Mouse (Mus musculus) layer of hippocampus, postnatal 14 days (tissue): ENCODE measurements around the gene Arhgap33. TPM values are rescaled to one million over a fixed set of nuclear protein-coding genes. Genes with fewer than 3 reads are reported as not detected.
A peak's percentile ranks its signal among the peaks of the same experiment; 100 is the strongest.

Experiments used
- DNase-seq, 2 experiments: peaks; one replicate each; pipeline ENCODE4 v3.0.0; 2021 to 2022; ENCODE audit warnings: low spot score in 2 of 2, mixed read lengths in 1 of 2
- total RNA-seq, 2 experiments: library from RNA; stranded (reverse); gene quantifications; 2 replicates each; pipeline ENCODE4 v1.2.3; 2021

The Arhgap33 gene
- total RNA-seq, 2 experiments from 2014 or later = 160 to 163 TPM

DNA sequence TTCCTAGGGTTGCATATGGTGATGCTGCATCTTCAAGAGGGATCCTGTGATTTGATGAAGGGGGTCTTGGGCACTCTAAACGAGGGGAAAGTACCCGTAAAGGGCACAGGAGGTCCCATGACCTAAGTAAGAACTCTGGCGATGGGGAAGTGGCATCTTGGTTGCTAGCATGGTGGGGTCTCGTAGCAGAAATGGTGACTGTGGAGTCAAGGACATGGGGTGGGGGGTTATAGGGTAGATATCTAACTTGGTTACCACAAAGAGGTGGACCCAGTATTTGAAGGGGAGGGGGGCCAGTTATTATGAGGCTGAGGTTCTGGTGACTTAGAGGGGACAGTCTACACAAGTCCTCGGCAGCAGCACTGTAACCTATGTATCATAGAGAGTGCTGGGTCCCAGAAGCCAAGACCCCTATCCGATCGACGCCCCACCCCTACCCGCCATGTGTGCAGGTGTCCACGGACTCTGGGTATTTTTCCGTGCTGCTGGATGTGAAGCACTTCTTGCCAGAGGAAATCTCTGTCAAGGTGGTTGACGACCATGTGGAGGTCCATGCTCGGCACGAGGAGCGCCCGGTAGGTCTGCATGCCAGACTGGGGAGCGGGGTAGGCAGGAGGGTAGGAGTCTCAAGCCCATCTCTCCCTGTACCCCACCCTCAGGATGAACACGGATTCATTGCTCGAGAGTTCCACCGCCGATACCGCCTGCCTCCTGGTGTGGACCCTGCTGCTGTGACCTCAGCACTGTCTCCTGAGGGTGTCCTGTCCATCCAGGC is 19.1 kb upstream of the Arhgap33 start:
- DNase-seq = no peak

GRCm38 (mm10) chr7:30553021-30553589 is 18.2 kb upstream of the Arhgap33 start:
- DNase-seq = no peak

DNA sequence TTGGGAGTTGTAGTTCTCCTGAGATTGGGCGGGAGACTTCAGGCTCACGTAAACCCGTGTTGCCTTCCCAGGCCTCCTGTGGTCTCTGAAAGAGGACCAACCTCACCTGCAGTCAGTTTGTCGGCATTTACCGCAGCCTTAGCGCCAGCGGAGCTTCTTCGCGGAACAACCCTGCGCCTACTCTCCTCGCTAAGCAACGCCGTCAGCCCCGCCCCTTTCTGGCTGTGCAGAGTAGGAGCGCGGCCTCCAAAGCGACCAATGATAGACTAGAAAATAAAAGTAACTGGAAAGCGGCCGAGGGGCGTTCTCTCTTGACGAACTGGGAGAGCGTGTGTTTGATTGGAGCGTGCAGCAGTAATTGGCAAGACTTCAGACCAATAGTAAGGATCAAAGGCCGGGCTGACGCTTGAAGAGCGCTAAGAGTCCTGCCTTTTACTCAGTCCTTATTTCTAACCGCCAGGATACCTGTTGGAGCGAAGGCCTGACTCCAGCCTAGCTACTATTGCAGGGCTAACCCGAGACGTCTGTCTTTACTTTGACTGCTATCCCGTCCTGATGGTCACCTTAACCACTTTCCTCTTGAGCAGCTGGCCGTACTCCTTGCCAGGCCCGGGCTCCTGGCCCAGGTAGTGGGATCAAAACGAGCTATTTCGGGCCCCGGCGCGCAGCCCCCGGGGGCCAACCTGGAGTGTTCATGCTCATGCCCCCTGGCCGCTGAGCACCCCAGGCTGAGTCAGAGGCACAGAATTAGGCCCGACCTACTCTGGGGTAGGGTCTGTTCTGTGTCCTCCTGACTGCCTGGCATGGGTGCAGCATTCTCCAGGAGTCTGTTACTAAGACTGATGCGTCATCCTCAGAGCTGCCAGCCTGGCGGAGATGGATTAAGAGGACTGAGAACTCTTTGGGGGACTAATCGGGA is 17.5 kb upstream of the Arhgap33 start, which contains the start of the genes Hspb6 and Proser3:
Gene Hspb6 (plus strand): TSS at position 77 of the 919 bp plus-strand sequence.
Gene Proser3 (minus strand): TSS at position 198 of the 919 bp plus-strand sequence.
- DNase-seq = peak; percentile 97 to 99

DNA sequence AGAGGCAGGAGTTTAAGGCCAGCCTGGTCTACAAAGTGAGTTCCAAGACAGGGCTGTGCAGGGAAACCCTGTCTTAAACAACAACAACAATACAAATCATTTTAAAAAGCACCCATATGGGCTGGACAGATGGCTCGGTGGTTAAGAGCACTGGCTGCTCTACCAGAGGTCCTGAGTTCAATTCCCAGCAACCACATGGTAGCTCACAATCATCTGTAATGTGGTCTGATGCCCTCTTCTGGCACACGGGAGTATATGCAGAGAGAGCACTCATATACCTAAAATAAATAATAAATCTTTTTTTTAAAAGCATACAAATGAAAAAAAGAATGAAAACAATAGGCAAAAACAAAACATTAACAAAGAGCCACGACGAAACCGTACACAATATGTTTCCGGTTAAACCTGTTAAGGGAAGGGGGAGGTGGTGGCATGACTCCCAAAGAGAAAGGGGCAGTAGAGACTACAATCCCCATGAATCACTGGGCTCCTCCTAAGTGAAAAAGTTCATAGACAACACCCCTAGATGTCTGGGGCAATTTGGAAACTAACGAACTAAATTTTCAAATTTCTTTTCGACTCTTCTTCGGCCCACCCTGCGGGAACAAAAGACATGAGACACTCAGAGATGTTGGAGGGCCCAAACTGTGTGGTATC is 16.7 kb upstream of the Arhgap33 start:
- no peak for DNase-seq

GRCm38 (mm10) chr7:30550603-30551002 is 15.7 kb upstream of the Arhgap33 start:
- DNase-seq = no peak

DNA sequence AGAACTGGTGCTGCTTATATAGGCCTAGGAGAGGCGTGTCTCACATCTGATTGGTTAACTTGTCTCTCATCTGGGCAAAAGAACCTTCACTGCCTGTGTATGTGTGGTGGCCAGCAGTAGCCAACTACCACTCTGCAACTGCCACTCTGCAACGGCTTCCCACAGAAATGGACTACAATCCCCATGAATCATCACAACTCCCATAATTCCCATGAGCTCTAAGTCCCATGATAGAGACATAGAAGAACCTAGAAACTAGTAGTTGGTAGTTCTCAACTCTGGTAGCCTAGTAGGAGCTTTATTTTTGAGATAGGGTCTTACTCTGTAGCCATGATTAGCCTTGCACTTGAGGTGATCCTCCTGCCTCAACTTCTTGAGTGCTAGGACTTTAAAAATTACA is 15.0 kb upstream of the Arhgap33 start:
- DNase-seq = no peak

DNA sequence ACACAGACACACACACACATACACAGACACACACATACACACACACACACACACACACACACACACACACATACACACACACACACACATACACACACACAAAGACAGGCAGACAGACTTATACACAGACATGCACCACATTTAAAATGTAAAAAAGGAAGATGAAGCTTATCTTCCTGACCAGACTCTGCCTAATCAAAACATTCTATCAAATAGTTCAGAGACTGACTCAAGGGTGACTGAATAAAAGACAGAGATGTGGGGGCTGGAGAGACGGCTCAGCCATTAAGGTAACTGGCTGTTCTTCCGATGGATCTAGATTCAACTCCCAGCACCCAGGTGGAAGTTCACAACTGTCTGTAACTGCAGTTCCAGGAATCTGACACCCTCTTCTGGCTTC is 9.5 kb upstream of the Arhgap33 start:
- no peak for DNase-seq

DNA sequence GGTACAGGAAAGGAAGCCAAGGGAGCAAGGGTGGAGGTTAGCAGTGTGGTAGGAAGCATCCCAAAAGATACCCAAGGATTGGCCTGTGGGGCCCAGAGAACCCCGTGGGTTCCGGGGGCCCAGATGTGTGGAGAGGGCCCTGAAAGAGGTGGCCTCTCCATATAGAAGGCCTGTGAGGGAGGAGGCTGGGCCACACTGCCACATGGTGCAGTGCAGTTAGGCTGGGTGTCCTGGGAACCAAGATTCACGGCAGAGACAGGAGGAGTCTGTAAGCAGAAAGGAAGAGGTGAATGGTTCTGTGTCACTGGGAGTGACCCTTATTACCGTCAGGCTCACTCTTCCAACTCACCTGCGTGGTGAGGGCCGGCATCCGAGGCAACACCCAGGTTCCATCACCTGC is 5.7 kb upstream of the Arhgap33 start:
- no peak for DNase-seq

- peak in 1 of 2 experiments; percentile 36 for DNase-seq
Measured at GRCm38 (mm10) chr7:30533941-30534632, 773 bp downstream of the Arhgap33 start.

GRCm38 (mm10) chr7:30532931-30533330 is 1.9 kb downstream of the Arhgap33 start:
- no peak for DNase-seq

DNA sequence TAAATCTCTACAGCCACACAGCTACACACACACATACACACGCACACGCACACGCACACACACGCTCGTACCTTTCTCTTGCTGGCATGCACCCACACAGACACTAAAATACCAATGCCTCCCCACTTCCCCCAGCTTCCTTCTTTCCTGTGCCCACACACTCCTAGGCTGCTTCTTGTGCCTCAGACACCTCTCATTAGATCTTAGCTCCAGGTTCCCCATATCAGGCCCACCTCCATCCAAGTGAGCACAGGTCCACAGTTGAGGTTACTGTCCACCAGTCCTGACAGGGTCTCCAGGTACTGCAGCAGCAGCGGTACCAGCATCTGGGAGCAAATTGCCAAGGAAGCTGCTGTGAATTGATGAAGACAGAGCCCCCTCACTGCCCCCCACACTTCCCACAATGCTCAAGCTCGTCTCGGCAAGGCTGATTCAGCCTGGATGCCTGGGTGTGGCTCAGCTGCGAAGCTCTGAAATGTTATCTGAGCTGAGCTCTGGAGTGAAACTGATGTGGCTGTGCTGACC is 3.5 kb downstream of the Arhgap33 start:
- DNase-seq = no peak

DNA sequence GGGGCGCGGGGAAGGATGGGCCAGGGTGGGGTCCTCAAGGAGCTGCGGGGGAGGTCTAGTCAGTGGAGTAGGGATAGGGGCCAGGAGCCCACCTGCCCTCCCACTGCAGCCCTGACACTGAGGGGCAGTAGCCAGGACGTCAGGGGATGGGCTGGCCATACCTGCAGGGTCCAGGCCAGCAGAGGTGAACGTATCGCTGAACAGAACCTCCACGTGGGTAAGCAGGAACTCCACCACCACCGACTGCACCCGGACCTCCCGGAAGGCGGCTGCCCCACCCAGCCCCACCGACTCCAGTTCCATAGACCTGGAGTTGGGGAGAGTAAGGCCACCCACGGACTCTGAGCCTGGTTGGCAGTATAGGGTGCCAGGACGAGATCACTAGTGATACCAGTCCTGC is 7.9 kb downstream of the Arhgap33 start:
- DNase-seq = no peak

DNA sequence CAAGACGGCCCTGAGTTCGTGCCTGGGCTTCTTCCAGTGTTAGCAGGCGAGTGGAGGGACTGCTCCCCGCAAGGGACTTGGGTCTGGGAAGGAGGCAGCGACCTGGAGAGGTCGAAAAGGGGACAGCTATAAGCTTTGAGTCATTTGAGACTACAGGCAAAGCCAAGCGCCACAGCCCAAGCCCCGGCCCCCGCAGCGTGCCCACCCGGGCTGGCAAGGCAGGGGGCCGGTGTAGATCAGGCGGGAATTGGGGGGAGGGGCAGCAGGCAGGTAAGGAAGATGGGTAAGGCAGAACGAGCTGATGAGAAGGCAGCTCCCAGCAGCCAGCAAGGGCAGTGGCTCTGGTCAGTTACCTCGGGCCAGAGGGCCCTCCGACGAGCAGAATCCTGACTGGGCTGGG is 8.5 kb downstream of the Arhgap33 start:
- no peak for DNase-seq

GRCm38 (mm10) chr7:30525954-30526353 is 8.9 kb downstream of the Arhgap33 start:
- no peak for DNase-seq

GRCm38 (mm10) chr7:30524487-30524886 is 10.4 kb downstream of the Arhgap33 start:
- DNase-seq = no peak

DNA sequence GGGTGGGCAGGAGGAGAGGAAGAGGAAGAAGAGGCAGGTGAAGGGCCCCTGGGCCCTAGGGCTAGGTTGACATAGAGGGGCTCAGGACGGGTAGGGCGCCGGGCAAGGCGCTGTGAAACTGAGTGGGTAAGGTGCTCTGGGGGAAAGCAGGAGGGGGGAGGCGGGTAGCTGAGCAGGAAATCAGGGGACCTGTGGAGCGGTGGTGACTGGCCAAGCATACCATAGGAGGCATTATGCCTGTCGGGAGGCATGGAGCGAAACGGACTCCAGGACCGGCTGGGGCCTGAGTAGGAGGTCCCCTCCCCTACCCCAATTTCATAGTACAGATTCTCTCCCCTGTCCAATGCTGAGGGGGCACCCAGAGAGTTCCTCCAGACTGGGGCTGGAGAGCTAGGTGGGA is 12.0 kb downstream of the Arhgap33 start:
- DNase-seq = no peak

GRCm38 (mm10) chr7:30520856-30521255 is 14.0 kb downstream of the Arhgap33 start:
- no peak for DNase-seq

GRCm38 (mm10) chr7:30520396-30520795 is 14.5 kb downstream of the Arhgap33 start:
- no peak for DNase-seq

GRCm38 (mm10) chr7:30518325-30518724 is 16.5 kb downstream of the Arhgap33 start:
- DNase-seq = no peak
